Mouse (Mus musculus): Measurements from ENCODE around the gene Nrgn. TPM values are rescaled to one million over a fixed set of nuclear protein-coding genes. Genes with fewer than 3 reads are reported as not detected.

Nrgn gene
- total and polyA plus RNA-seq, 3 experiments: 4.0 to 27.2 (median 21.7) TPM

DNA sequence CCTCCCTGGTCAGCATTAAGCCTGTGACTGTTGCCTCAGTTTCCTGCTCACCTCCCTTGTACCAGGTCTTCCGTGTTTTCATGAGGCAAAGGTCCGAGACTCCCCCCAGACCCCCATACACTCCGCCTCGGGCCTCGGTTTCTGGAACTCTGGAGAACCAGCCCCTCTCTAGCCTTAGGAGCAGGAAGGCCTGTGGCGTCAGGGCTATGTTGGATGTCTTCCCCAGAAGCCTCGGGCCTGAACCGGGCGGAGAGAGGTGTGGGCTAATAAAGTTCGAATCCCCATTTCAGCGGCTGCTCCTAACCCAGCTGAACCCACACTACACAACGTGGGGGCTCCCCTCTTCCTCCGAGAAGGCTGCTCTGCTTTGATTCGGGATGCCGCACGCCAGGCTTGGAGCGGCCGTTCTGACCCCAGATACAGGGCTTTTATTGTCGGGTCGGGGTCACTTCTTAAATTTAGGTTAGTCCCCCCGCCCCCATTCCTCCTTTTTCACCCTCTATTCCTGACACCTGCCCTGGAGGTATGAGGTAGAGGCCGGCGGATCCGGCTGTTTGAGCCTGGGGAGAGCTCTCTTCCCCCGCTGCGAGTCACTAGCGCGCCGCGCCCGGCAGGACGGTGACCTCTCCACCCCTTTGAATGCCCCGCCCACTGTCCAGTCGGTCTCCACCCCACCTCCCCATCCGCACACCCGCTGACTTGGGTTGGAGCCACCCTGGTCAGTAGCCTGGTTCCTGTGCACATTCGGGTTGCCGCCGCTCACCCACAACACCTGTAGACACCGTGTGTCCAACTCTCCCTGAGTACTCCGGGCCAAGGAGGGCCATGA, 25.1 kb downstream of the Nrgn start, which contains the start of gene Esam:
Gene Esam (plus strand): TSS at position 683 of the 829 bp plus-strand sequence.
- Histone ChIP-seq H3K4me3 (peak within 1 kb of the TSS; percentile 71), H3K79me2 (replicated peaks; ENCODE audit: control insufficient read depth, insufficient read depth, low read length) (no peaks in the 10 kb centered on the region), H3K4me1 (ENCODE audit: control insufficient read depth, insufficient read depth, low read length) (peaks cover 3% of the 10 kb centered on the region), H3K27me3 (ENCODE audit: control insufficient read depth, insufficient read depth, low read length) (no peaks in the 10 kb centered on the region), H3K36me3 (ENCODE audit: control insufficient read depth, insufficient read depth, low read length) (peaks cover 4% of the 10 kb centered on the region), H3K9ac (ENCODE audit: low read depth, low read length) (peak within 1 kb of the TSS; percentile 83), H3K27ac (peak within 1 kb of the TSS; percentile 93)
- intact Hi-C loops (cut with DNase I): loop anchor here (2.0 kb wide), 2 partner anchors 39 to 85 kb away; partner anchors contain the start of genes Msantd2 and Spa17
- TF ChIP-seq EP300 (IDR thresholded peaks at IDR 0.05; ENCODE audit: insufficient read depth, low read depth, low read length): no peak
- TF ChIP-seq CTCF (IDR thresholded peaks at IDR 0.05): peak; percentile 46
- TF ChIP-seq POLR2A (IDR thresholded peaks at IDR 0.05; ENCODE audit: insufficient read depth, low read depth, low read length): peak; percentile 97
- 10% methylated on average over 41 of the region's 41 CpGs for WGBS
- DNase-seq: peak; percentile 88 to 90

DNA sequence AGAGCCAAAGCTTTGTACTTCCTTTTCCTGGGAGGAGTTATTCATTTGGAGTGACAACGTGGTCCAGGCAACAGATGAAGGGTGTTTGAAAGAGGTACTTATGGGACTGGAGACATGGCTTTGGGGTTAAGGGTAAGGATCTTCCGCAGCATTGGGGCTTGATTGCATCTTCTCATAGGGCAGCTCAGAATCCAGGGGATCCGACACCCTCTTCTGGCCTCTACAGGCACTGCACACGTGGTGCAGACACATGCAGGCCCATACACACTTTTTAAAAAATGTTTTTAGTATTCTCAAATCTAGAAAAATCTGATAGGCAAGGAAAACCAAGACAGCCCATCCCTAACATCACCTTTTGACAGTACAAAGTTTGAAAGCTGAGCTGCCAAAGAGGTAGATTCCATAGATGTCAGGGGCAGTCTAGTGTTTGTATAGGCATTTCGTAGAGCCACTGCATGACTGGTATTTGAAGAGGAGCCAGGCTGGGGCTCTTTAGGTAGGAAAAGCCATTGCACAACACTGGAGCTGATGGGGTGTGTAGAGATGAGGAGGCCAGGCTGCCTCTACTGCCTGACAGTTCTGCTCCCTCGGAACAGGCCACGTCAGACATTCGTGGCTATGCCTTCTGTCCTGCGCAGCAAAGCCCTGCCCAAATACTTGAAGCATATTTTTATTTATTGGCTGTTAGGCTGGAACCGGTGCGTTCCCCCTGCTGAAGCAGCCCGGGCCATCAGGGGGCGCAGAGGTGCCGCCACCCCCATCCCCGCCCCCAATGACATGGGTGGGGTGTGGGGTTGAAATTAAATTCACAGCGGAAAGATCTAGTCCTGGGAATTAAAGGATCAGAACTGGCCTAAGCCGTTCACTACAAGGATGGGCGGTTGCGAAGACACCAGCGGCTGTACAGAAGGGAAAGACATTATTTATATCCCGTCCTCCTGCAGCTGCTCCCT, 26.0 kb downstream of the Nrgn start:
- DNase-seq: peak; percentile 69 to 74
- Histone ChIP-seq H3K4me3 (peak overlapping the region; percentile 71), H3K36me3 (ENCODE audit: control insufficient read depth, insufficient read depth, low read length) (no peaks in the 10 kb centered on the region), H3K79me2 (replicated peaks; ENCODE audit: control insufficient read depth, insufficient read depth, low read length) (no peaks in the 10 kb centered on the region), H3K9ac (ENCODE audit: low read depth, low read length) (peak overlapping the region; percentile 70), H3K27ac (peak overlapping the region; percentile 93), H3K4me1 (ENCODE audit: control insufficient read depth, insufficient read depth, low read length) (peaks cover 1% of the 10 kb centered on the region; the same call in 1 of the 2 replicates), H3K27me3 (ENCODE audit: control insufficient read depth, insufficient read depth, low read length) (no peaks in the 10 kb centered on the region)
- TF ChIP-seq CTCF (IDR thresholded peaks at IDR 0.05) (peak; percentile 77), POLR2A (IDR thresholded peaks at IDR 0.05; ENCODE audit: insufficient read depth, low read depth, low read length) (peak; percentile 80), EP300 (IDR thresholded peaks at IDR 0.05; ENCODE audit: insufficient read depth, low read depth, low read length) (0 out of 2 replicates have a peak, but pooled peaks have one; percentile 40)
- intact Hi-C loops (cut with DNase I): loop anchor here (2.0 kb wide), 2 partner anchors 38 to 86 kb away; partner anchors contain the start of genes Msantd2 and Spa17
- 31% methylated on average over 21 of the region's 21 CpGs for WGBS

DNA sequence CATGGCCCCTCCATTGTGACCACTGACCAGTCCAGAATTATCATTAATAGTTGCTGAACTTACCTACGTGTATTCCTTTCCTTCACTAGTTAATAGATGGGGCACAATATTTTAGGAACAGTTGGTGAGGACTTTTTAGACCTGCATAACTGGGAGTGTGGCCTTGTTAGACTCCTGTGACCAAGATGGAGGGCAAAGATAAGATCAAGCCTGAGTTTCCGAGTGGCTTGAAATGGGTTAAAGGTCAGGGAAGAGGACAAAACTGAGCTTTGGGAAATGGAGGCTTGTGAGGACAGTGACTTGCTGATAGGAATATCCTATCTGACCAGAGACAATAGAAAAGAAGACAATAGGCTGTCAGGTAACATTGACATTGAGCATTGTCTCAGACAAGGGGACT, 27.2 kb downstream of the Nrgn start:
- WGBS: 68% methylated on average over 2 of the region's 2 CpGs
- H3K27me3 ChIP-seq (ENCODE audit: control insufficient read depth, insufficient read depth, low read length): no peaks in the 10 kb centered on the region
- no peak overlapping the region for H3K9ac ChIP-seq (ENCODE audit: low read depth, low read length)
- no peak overlapping the region for H3K27ac ChIP-seq
- no peaks in the 10 kb centered on the region for H3K36me3 ChIP-seq (ENCODE audit: control insufficient read depth, insufficient read depth, low read length)
- no peaks in the 10 kb centered on the region for H3K79me2 ChIP-seq (replicated peaks; ENCODE audit: control insufficient read depth, insufficient read depth, low read length)
- no peak for DNase-seq
- TF ChIP-seq CTCF (IDR thresholded peaks at IDR 0.05) (no peak), EP300 (IDR thresholded peaks at IDR 0.05; ENCODE audit: insufficient read depth, low read depth, low read length) (no peak), POLR2A (IDR thresholded peaks at IDR 0.05; ENCODE audit: insufficient read depth, low read depth, low read length) (no peak)
- H3K4me1 ChIP-seq (ENCODE audit: control insufficient read depth, insufficient read depth, low read length): peaks cover 1% of the 10 kb centered on the region; the same call in 1 of the 2 replicates
- intact Hi-C loops (cut with DNase I): no loop called here
- no peak overlapping the region for H3K4me3 ChIP-seq

DNA sequence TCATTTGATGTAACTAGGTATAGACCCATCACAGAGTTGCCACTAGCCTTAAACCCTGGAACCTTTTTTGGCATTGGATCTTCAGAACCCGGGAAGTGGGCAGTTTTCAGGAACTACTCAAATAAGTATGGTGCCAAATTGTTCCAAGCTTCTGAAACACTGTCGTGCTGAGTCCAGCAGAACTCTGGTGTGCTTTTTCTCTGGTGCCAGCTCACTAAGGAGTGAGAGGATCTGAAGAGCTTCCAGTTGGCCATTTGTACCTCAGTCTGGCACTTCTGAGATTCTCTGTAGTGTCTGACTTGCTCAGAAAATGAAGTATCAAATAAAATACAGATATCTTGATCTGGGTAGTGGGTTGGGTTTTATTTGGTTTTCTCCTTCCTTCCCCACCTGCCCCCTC, 32.7 kb downstream of the Nrgn start:
- no peaks in the 10 kb centered on the region; the same call in 1 of the 2 replicates for H3K4me1 ChIP-seq (ENCODE audit: control insufficient read depth, insufficient read depth, low read length)
- H3K79me2 ChIP-seq (replicated peaks; ENCODE audit: control insufficient read depth, insufficient read depth, low read length): peaks cover 3% of the 10 kb centered on the region; the same call in 1 of the 2 replicates
- H3K36me3 ChIP-seq (ENCODE audit: control insufficient read depth, insufficient read depth, low read length): no peaks in the 10 kb centered on the region
- no peaks in the 10 kb centered on the region for H3K27me3 ChIP-seq (ENCODE audit: control insufficient read depth, insufficient read depth, low read length)
- WGBS: 82% methylated on average over 2 of the region's 2 CpGs
- intact Hi-C loops (cut with DNase I): no loop called here
- TF ChIP-seq POLR2A (IDR thresholded peaks at IDR 0.05; ENCODE audit: insufficient read depth, low read depth, low read length) (no peak), EP300 (IDR thresholded peaks at IDR 0.05; ENCODE audit: insufficient read depth, low read depth, low read length) (no peak), CTCF (IDR thresholded peaks at IDR 0.05) (no peak)
- no peak for DNase-seq
- H3K9ac ChIP-seq (ENCODE audit: low read depth, low read length): no peak overlapping the region
- no peak overlapping the region for H3K4me3 ChIP-seq
- no peak overlapping the region for H3K27ac ChIP-seq

DNA sequence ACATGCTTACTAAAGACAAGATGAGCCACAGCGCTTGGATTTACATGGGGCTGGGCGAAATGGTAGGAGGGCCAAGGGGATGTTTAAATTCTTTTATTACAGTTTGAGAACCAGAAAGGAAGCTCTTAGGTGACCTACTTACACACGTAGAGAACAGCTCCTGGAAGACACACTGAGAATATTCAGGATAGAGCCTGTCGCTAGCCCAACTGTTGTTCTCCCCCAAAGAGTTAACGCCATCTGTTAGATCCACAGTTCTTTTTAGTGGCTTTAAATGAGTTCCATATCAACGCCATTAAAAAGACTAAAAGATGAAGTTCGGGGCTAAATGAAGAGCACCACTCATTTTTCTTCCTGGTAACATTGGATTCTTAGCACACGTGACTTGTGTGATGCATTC, 33.7 kb downstream of the Nrgn start:
- no peak overlapping the region for H3K9ac ChIP-seq (ENCODE audit: low read depth, low read length)
- DNase-seq: no peak
- H3K4me1 ChIP-seq (ENCODE audit: control insufficient read depth, insufficient read depth, low read length): no peaks in the 10 kb centered on the region; the same call in 1 of the 2 replicates
- intact Hi-C loops (cut with DNase I): no loop called here
- no peak overlapping the region for H3K27ac ChIP-seq
- H3K79me2 ChIP-seq (replicated peaks; ENCODE audit: control insufficient read depth, insufficient read depth, low read length): peaks cover 3% of the 10 kb centered on the region; the same call in 1 of the 2 replicates
- no peaks in the 10 kb centered on the region for H3K36me3 ChIP-seq (ENCODE audit: control insufficient read depth, insufficient read depth, low read length)
- no peak for TF ChIP-seq CTCF (IDR thresholded peaks at IDR 0.05)
- TF ChIP-seq EP300 (IDR thresholded peaks at IDR 0.05; ENCODE audit: insufficient read depth, low read depth, low read length): no peak
- TF ChIP-seq POLR2A (IDR thresholded peaks at IDR 0.05; ENCODE audit: insufficient read depth, low read depth, low read length): no peak
- H3K4me3 ChIP-seq: no peak overlapping the region
- WGBS: 95% methylated on average over 8 of the region's 8 CpGs
- H3K27me3 ChIP-seq (ENCODE audit: control insufficient read depth, insufficient read depth, low read length): no peaks in the 10 kb centered on the region

Measured in heart, adult 2 months (tissue).